Mouse (Mus musculus): ENCODE data around the gene Lrrc8a. TPM values are rescaled to one million over a fixed set of nuclear protein-coding genes. Genes with fewer than 3 reads are reported as not detected.

Lrrc8a gene
- polyA plus RNA-seq, 1 experiment from 2014 or later: 55.9 TPM

- H3K27ac ChIP-seq (ENCODE audit: low read depth, low read length): no peak overlapping the region
- H3K9ac ChIP-seq (ENCODE audit: low read depth, low read length): no peak overlapping the region
- no peaks in the 10 kb centered on the region for H3K4me1 ChIP-seq (replicated peaks; ENCODE audit: control insufficient read depth, insufficient read depth, low read length)
- DNase-seq (ENCODE audit: low spot score) (no peak), ATAC-seq (ENCODE audit: low FRiP score) (no peak)
- WGBS: 96% methylated on average over 42 of the region's 42 CpGs
- H3K36me3 ChIP-seq (ENCODE audit: control insufficient read depth, insufficient read depth, low read length): peaks cover 10% of the 10 kb centered on the region; the same call in 1 of the 2 replicates
- no peaks in the 10 kb centered on the region for H3K9me3 ChIP-seq (ENCODE audit: control insufficient read depth, low read length)
- no peak overlapping the region for H3K4me2 ChIP-seq (replicated peaks; ENCODE audit: low read depth, low read length)
- no peaks in the 10 kb centered on the region for H3K27me3 ChIP-seq (ENCODE audit: control insufficient read depth, insufficient read depth, low read length)
- no peak overlapping the region for H3K4me3 ChIP-seq (ENCODE audit: low read depth, low read length)
Measured at GRCm38 (mm10) chr2:30255631-30256395, 18.3 kb downstream of the Lrrc8a start.

- Histone ChIP-seq H3K27me3 (ENCODE audit: control insufficient read depth, insufficient read depth, low read length) (no peaks in the 10 kb centered on the region), H3K4me2 (replicated peaks; ENCODE audit: low read depth, low read length) (no peak overlapping the region), H3K9me3 (ENCODE audit: control insufficient read depth, low read length) (no peaks in the 10 kb centered on the region), H3K27ac (ENCODE audit: low read depth, low read length) (no peak overlapping the region), H3K4me1 (replicated peaks; ENCODE audit: control insufficient read depth, insufficient read depth, low read length) (no peaks in the 10 kb centered on the region), H3K9ac (ENCODE audit: low read depth, low read length) (no peak overlapping the region), H3K36me3 (ENCODE audit: control insufficient read depth, insufficient read depth, low read length) (peaks cover 10% of the 10 kb centered on the region; the same call in 1 of the 2 replicates), H3K4me3 (ENCODE audit: low read depth, low read length) (no peak overlapping the region)
- ATAC-seq (ENCODE audit: low FRiP score): no peak
- no peak for DNase-seq (ENCODE audit: low spot score)
- WGBS: 96% methylated on average over 30 of the region's 30 CpGs
Measured at GRCm38 (mm10) chr2:30256616-30257350, 19.3 kb downstream of the Lrrc8a start.

- H3K4me3 ChIP-seq (ENCODE audit: low read depth, low read length): no peak overlapping the region
- no peak overlapping the region for H3K27ac ChIP-seq (ENCODE audit: low read depth, low read length)
- H3K9me3 ChIP-seq (ENCODE audit: control insufficient read depth, low read length): no peaks in the 10 kb centered on the region
- no peaks in the 10 kb centered on the region for H3K4me1 ChIP-seq (replicated peaks; ENCODE audit: control insufficient read depth, insufficient read depth, low read length)
- H3K36me3 ChIP-seq (ENCODE audit: control insufficient read depth, insufficient read depth, low read length): peaks cover 13% of the 10 kb centered on the region; the same call in 1 of the 2 replicates
- H3K4me2 ChIP-seq (replicated peaks; ENCODE audit: low read depth, low read length): no peak overlapping the region
- no peak overlapping the region for H3K9ac ChIP-seq (ENCODE audit: low read depth, low read length)
- DNase-seq (ENCODE audit: low spot score): no peak
- 89% methylated on average over 7 of the region's 7 CpGs for WGBS
- H3K27me3 ChIP-seq (ENCODE audit: control insufficient read depth, insufficient read depth, low read length): no peaks in the 10 kb centered on the region
- ATAC-seq (ENCODE audit: low FRiP score): no peak
Measured at GRCm38 (mm10) chr2:30257699-30258460, 20.4 kb downstream of the Lrrc8a start.

GRCm38 (mm10) chr2:30258600-30258999, 21.1 kb downstream of the Lrrc8a start:
- H3K9me3 ChIP-seq (ENCODE audit: control insufficient read depth, low read length): no peaks in the 10 kb centered on the region
- H3K4me3 ChIP-seq (ENCODE audit: low read depth, low read length): no peak overlapping the region
- ATAC-seq (ENCODE audit: low FRiP score) (no peak), DNase-seq (ENCODE audit: low spot score) (no peak)
- no peak overlapping the region for H3K27ac ChIP-seq (ENCODE audit: low read depth, low read length)
- WGBS: 94% methylated on average over 4 of the region's 4 CpGs
- H3K4me2 ChIP-seq (replicated peaks; ENCODE audit: low read depth, low read length): no peak overlapping the region
- no peaks in the 10 kb centered on the region for H3K27me3 ChIP-seq (ENCODE audit: control insufficient read depth, insufficient read depth, low read length)
- no peak overlapping the region for H3K9ac ChIP-seq (ENCODE audit: low read depth, low read length)
- H3K36me3 ChIP-seq (ENCODE audit: control insufficient read depth, insufficient read depth, low read length): peaks cover 16% of the 10 kb centered on the region; the same call in 1 of the 2 replicates
- no peaks in the 10 kb centered on the region for H3K4me1 ChIP-seq (replicated peaks; ENCODE audit: control insufficient read depth, insufficient read depth, low read length)

GRCm38 (mm10) chr2:30259131-30260064, 21.9 kb downstream of the Lrrc8a start:
- no peaks in the 10 kb centered on the region for H3K27me3 ChIP-seq (ENCODE audit: control insufficient read depth, insufficient read depth, low read length)
- no peak for ATAC-seq (ENCODE audit: low FRiP score)
- 94% methylated on average over 15 of the region's 15 CpGs for WGBS
- no peak overlapping the region for H3K9ac ChIP-seq (ENCODE audit: low read depth, low read length)
- H3K4me3 ChIP-seq (ENCODE audit: low read depth, low read length): no peak overlapping the region
- DNase-seq (ENCODE audit: low spot score): no peak
- no peaks in the 10 kb centered on the region for H3K9me3 ChIP-seq (ENCODE audit: control insufficient read depth, low read length)
- no peak overlapping the region for H3K4me2 ChIP-seq (replicated peaks; ENCODE audit: low read depth, low read length)
- H3K27ac ChIP-seq (ENCODE audit: low read depth, low read length): no peak overlapping the region
- no peaks in the 10 kb centered on the region for H3K4me1 ChIP-seq (replicated peaks; ENCODE audit: control insufficient read depth, insufficient read depth, low read length)
- peaks cover 18% of the 10 kb centered on the region; the same call in 1 of the 2 replicates for H3K36me3 ChIP-seq (ENCODE audit: control insufficient read depth, insufficient read depth, low read length)

- no peaks in the 10 kb centered on the region for H3K27me3 ChIP-seq (ENCODE audit: control insufficient read depth, insufficient read depth, low read length)
- H3K4me2 ChIP-seq (replicated peaks; ENCODE audit: low read depth, low read length): no peak overlapping the region
- ATAC-seq (ENCODE audit: low FRiP score): no peak
- peaks cover 16% of the 10 kb centered on the region; the same call in 1 of the 2 replicates for H3K36me3 ChIP-seq (ENCODE audit: control insufficient read depth, insufficient read depth, low read length)
- DNase-seq (ENCODE audit: low spot score): no peak
- no peak overlapping the region for H3K27ac ChIP-seq (ENCODE audit: low read depth, low read length)
- H3K9ac ChIP-seq (ENCODE audit: low read depth, low read length): no peak overlapping the region
- H3K9me3 ChIP-seq (ENCODE audit: control insufficient read depth, low read length): no peaks in the 10 kb centered on the region
- no peak overlapping the region for H3K4me3 ChIP-seq (ENCODE audit: low read depth, low read length)
- WGBS: 96% methylated on average over 4 of the region's 4 CpGs
- no peaks in the 10 kb centered on the region for H3K4me1 ChIP-seq (replicated peaks; ENCODE audit: control insufficient read depth, insufficient read depth, low read length)
Measured at GRCm38 (mm10) chr2:30261064-30261736, 23.7 kb downstream of the Lrrc8a start.

- DNase-seq (ENCODE audit: low spot score) (no peak), ATAC-seq (ENCODE audit: low FRiP score) (no peak)
- H3K4me1 ChIP-seq (replicated peaks; ENCODE audit: control insufficient read depth, insufficient read depth, low read length): 0 out of 2 replicates have a peak, but pooled peaks cover 2% of the 10 kb centered on the region
- no peak overlapping the region for H3K4me3 ChIP-seq (ENCODE audit: low read depth, low read length)
- no peaks in the 10 kb centered on the region for H3K9me3 ChIP-seq (ENCODE audit: control insufficient read depth, low read length)
- H3K4me2 ChIP-seq (replicated peaks; ENCODE audit: low read depth, low read length): no peak overlapping the region
- H3K27ac ChIP-seq (ENCODE audit: low read depth, low read length): peak overlapping the region; percentile 2; the same call in 1 of the 2 replicates
- no peaks in the 10 kb centered on the region for H3K27me3 ChIP-seq (ENCODE audit: control insufficient read depth, insufficient read depth, low read length)
- 92% methylated on average over 18 of the region's 18 CpGs for WGBS
- H3K9ac ChIP-seq (ENCODE audit: low read depth, low read length): no peak overlapping the region
- peaks cover 12% of the 10 kb centered on the region; the same call in 1 of the 2 replicates for H3K36me3 ChIP-seq (ENCODE audit: control insufficient read depth, insufficient read depth, low read length)
Measured at GRCm38 (mm10) chr2:30261921-30262839, 24.7 kb downstream of the Lrrc8a start.
